Mouse (Mus musculus): Measurements from ENCODE around the gene Slc1a7.

- TF ChIP-seq CTCF (conservative IDR thresholded peaks at IDR 0.05; ENCODE audit: insufficient read depth, insufficient read length, low read depth, low read length): no peak
- TF ChIP-seq POLR2A (IDR thresholded peaks at IDR 0.05; ENCODE audit: low read depth, low read length): no peak
Observed at GRCm38 (mm10) chr4:108058166-108058565, 90.0 kb downstream of the Slc1a7 start.
